Mouse (Mus musculus): ENCODE results near the gene Runx3.
A peak's percentile ranks its signal among the peaks of the same experiment; 100 is the strongest.

Runx3 gene

GRCm38 (mm10) chr4:135120342-135121100 lies at the start of gene Runx3:
Gene Runx3 (plus strand): TSS chr4:135120652.
- peak; percentile 11 for DNase-seq (ENCODE audit: low read depth, low spot score)

- DNase-seq (ENCODE audit: low read depth, low spot score): no peak
Observed at GRCm38 (mm10) chr4:135072671-135073070, 47.8 kb upstream of the Runx3 start.

GRCm38 (mm10) chr4:135073523-135073922 lies 46.9 kb upstream of the Runx3 start:
- peak; percentile 75 for DNase-seq (ENCODE audit: low read depth, low spot score)

GRCm38 (mm10) chr4:135074646-135075045 lies 45.8 kb upstream of the Runx3 start:
- no peak for DNase-seq (ENCODE audit: low read depth, low spot score)

GRCm38 (mm10) chr4:135075360-135075759 lies 45.1 kb upstream of the Runx3 start:
- no peak for DNase-seq (ENCODE audit: low read depth, low spot score)

- DNase-seq (ENCODE audit: low read depth, low spot score): no peak
Observed at GRCm38 (mm10) chr4:135076611-135077010, 43.8 kb upstream of the Runx3 start.

- DNase-seq (ENCODE audit: low read depth, low spot score): no peak
Observed at GRCm38 (mm10) chr4:135077196-135077595, 43.3 kb upstream of the Runx3 start.

GRCm38 (mm10) chr4:135079859-135080640 lies 40.4 kb upstream of the Runx3 start:
- DNase-seq (ENCODE audit: low read depth, low spot score): peak; percentile 70

- DNase-seq (ENCODE audit: low read depth, low spot score): no peak
Observed at GRCm38 (mm10) chr4:135080641-135080920, 39.9 kb upstream of the Runx3 start.

GRCm38 (mm10) chr4:135083089-135083488 lies 37.4 kb upstream of the Runx3 start:
- DNase-seq (ENCODE audit: low read depth, low spot score): no peak

- no peak for DNase-seq (ENCODE audit: low read depth, low spot score)
Observed at GRCm38 (mm10) chr4:135085077-135085853, 35.2 kb upstream of the Runx3 start.

- DNase-seq (ENCODE audit: low read depth, low spot score): no peak
Observed at GRCm38 (mm10) chr4:135090613-135091012, 29.8 kb upstream of the Runx3 start.

- peak; percentile 33 for DNase-seq (ENCODE audit: low read depth, low spot score)
Observed at GRCm38 (mm10) chr4:135092871-135093270, 27.6 kb upstream of the Runx3 start.

- peak; percentile 90 for DNase-seq (ENCODE audit: low read depth, low spot score)
Observed at GRCm38 (mm10) chr4:135095693-135096092, 24.8 kb upstream of the Runx3 start.

GRCm38 (mm10) chr4:135097910-135098891 lies 22.3 kb upstream of the Runx3 start:
- DNase-seq (ENCODE audit: low read depth, low spot score): no peak

- no peak for DNase-seq (ENCODE audit: low read depth, low spot score)
Observed at GRCm38 (mm10) chr4:135102019-135102740, 18.3 kb upstream of the Runx3 start.

GRCm38 (mm10) chr4:135102761-135103160 lies 17.7 kb upstream of the Runx3 start:
- DNase-seq (ENCODE audit: low read depth, low spot score): no peak

- no peak for DNase-seq (ENCODE audit: low read depth, low spot score)
Observed at GRCm38 (mm10) chr4:135103800-135104199, 16.7 kb upstream of the Runx3 start.

GRCm38 (mm10) chr4:135106968-135107367 lies 13.5 kb upstream of the Runx3 start:
- peak; percentile 51 for DNase-seq (ENCODE audit: low read depth, low spot score)

GRCm38 (mm10) chr4:135108666-135109065 lies 11.8 kb upstream of the Runx3 start:
- no peak for DNase-seq (ENCODE audit: low read depth, low spot score)
